Mouse (Mus musculus) lung, postnatal 36 days (tissue): Measurements from ENCODE around the gene Etfbkmt.
"Not testable (repeated sequence)": the region's sequence is repeated elsewhere in the genome, so short reads cannot be mapped to it uniquely, and the experiment has no call there.

Experiments
- DNase-seq: peaks from one replicate; pipeline ENCODE4 v3.0.0; 2022; ENCODE audit warnings: mixed read lengths

Etfbkmt gene

GRCm38 (mm10) chr6:149134391-149135150 lies 5.1 kb upstream of the Etfbkmt start:
- no peak for DNase-seq

DNA sequence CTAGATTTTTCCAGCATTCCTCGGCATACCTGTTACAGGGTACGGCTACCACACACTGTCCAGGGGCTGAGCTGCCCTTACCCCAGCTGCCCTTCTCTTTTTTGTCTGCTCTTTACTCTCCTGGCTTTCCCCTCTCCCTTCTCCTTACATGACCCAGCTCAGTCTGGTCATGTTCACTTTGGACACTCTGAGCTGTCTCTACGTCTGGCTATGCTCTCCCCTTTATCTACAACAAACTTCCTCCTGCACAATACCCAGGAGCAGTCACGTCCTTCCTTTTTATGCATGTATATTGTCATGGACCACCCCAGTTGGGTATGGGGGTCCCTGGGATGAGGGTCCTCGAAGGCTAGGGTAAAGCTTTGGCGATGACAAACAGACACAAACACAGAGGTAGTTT lies 4.0 kb upstream of the Etfbkmt start:
- DNase-seq: no peak

DNA sequence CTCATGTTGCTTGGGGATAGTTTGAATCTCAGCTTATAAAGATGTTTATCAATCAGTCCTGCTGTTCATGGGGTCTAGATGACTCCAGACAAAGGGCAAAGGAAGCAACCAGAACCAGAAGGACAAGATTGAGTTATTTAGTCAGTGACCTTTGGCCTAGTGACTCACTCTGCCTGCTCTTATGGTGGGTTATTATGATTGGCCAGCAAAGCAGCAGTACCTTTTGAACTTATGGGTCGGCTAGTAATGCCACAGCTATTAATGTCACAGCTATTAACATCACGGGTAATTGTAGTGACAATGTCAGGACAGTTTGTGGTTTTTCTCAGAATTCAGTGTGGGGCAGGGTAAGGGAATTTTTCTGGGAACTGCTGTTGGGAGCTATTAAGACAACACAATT lies 1.7 kb upstream of the Etfbkmt start:
- DNase-seq: no peak

- DNase-seq: no peak
These were observed 638 bp upstream of the Etfbkmt start for GRCm38 (mm10) chr6:149139011-149139410.

- peak; percentile 92 for DNase-seq
These were observed 1.9 kb downstream of the Etfbkmt start for GRCm38 (mm10) chr6:149141393-149142173.

DNA sequence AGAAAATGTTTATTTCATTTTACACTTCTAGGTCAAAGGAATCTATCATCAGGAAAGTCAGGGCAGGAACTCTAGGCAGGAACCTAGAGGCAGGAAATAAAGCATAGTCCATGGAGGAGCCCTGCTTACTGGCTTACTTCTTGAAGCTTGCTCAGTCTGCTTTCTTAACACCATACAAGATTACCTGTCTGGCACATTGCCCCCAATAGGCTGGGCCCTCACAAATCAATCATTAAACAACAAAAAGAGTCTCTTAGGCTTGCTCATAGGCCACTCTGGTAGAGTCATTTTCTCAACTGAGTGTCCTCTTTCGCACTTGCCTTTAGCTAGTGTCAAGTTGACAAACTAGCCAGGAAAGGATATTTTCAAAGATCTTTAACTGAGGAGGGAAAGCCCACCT lies 5.5 kb downstream of the Etfbkmt start:
- no peak for DNase-seq

- peak; percentile 25 for DNase-seq
These were observed 9.0 kb downstream of the Etfbkmt start for GRCm38 (mm10) chr6:149148436-149149229.

DNA sequence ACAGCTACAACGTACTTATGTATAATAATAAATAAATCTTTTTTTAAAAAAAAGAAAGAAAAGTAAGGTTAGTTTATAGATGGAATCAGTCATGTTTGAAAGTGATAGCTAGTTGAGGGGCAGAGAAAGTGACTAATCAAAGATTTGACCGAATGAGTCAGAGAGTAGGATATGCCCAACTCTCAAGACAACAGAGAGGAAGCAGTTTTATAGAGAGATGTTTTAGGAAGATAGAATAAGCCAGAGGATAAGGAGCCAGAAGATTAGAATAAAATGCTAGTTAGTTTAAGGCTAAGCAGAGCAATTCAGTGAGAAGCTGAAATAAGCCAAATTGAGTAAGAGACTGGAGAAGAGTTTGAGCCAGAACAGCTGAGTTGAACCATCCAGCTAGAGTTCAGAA lies 12.5 kb downstream of the Etfbkmt start:
- no peak for DNase-seq

GRCm38 (mm10) chr6:149153473-149154115 lies 13.9 kb downstream of the Etfbkmt start:
- DNase-seq: no peak

DNA sequence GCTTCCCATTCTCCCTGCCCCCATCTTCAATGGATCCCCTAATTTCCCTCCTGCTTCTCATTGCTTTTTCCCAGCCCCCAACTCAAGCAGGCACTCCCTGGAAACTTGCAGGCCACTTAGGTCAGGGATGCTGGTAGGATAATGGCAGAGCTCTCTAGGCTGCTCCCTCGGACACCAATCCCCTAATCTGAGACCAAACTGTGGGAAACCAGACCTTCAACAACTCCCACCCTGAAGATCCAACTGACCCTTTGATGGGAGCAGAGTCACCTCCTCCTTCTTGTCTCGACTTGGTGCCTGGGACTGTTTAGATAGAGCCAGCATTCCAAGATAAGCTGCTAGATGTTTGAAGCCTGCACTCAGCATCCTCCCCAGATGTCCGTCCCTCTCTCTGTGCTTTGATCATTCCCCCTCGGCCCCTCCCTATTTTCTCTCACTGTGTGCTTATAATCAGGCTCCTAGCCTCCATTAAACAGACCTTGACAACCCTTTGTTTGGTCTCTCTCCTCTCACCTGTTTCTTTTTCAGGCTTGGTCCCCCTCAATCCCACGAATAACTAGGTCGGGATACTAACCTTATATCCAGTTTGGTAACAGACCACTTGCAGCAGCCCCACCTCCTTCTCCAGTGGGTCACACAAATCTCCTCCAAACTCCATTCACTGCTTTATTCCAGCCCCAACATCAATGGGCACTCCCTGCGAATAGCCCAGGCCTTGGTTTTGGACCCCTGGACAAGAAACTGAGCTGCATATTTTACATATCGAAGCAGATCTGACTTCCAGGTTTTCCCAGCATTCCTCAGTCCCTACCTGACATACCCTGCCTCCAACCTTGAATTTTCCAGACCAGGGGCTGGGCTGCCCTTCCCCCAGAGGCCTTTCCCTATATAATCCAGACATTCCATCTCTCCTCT lies 14.7 kb downstream of the Etfbkmt start:
- peak; percentile 16 for DNase-seq

GRCm38 (mm10) chr6:149155031-149155841 lies 15.6 kb downstream of the Etfbkmt start:
- peak; percentile 40 for DNase-seq

GRCm38 (mm10) chr6:149167038-149167437 lies 27.4 kb downstream of the Etfbkmt start:
- DNase-seq: peak; percentile 67

GRCm38 (mm10) chr6:149167672-149168071 lies 28.0 kb downstream of the Etfbkmt start:
- DNase-seq: no peak

GRCm38 (mm10) chr6:149168436-149168835 lies 28.8 kb downstream of the Etfbkmt start:
- no peak for DNase-seq

- DNase-seq: not testable (repeated sequence)
These were observed 30.3 kb downstream of the Etfbkmt start for GRCm38 (mm10) chr6:149169965-149170364.

GRCm38 (mm10) chr6:149173831-149174625 lies 34.4 kb downstream of the Etfbkmt start:
- DNase-seq: peak; percentile 35

DNA sequence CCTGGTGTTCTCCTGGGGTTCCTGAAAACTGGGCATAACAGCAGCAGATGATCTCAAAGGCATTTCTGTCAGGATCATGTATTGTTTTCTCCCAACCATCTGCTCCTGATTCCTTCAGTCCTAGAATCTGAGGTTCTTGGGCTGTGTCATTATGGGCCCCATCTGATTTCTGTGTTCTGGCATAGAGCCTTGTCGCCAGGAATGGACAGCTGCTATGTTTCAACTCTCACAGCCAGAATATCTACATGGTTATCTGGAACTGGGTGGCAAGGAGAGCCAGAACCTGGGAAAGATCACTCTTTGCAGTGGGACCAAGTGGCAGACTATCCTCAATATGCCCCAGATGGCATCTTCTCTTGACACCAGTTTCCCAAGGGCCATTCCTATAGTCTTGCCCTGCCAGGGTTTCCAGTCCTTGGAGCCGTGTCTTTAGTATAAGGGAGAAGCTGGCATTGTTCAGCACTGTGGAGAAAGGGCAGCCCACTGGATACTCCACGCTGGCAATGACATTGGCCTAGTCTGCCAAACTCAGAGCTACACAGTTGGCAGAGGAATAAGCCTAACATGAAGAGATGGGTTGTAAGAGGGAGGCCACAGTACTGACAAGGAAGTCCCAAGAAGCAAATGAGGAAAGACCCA lies 35.4 kb downstream of the Etfbkmt start:
- DNase-seq: peak; percentile 55

- no peak for DNase-seq
These were observed 39.4 kb downstream of the Etfbkmt start for GRCm38 (mm10) chr6:149179064-149179463.

- no peak for DNase-seq
These were observed 44.4 kb downstream of the Etfbkmt start for GRCm38 (mm10) chr6:149184007-149184406.
